Mouse (Mus musculus): Measurements from ENCODE around the gene Ncl. TPM values are rescaled to one million over a fixed set of nuclear protein-coding genes. Genes with fewer than 3 reads are reported as not detected.

Ncl gene
- polyA plus RNA-seq, 1 experiment = 286 TPM

GRCm38 (mm10) chr1:86349201-86349600 lies 10.0 kb downstream of the Ncl start:
- H3K27me3 ChIP-seq (ENCODE audit: control insufficient read depth, insufficient read depth, insufficient read length) = no peaks in the 10 kb centered on the region
- H3K79me2 ChIP-seq (ENCODE audit: control insufficient read depth, insufficient read depth) = peaks cover 38% of the 10 kb centered on the region
- H3K36me3 ChIP-seq (ENCODE audit: control insufficient read depth, insufficient read depth) = peaks cover 97% of the 10 kb centered on the region
- TF ChIP-seq MAX (IDR thresholded peaks at IDR 0.05) (no peak), FOSL1 (IDR thresholded peaks at IDR 0.05; ENCODE audit: insufficient read depth, low read length, poor library complexity, severe bottlenecking) (no peak), CEBPB (IDR thresholded peaks at IDR 0.05; ENCODE audit: low read depth) (no peak), MYOD1 (IDR thresholded peaks at IDR 0.05; ENCODE audit: control insufficient read depth, insufficient read length, low read depth) (no peak), CTCF (IDR thresholded peaks at IDR 0.05; ENCODE audit: control insufficient read depth, insufficient read depth, insufficient read length) (no peak), MYOG (IDR thresholded peaks at IDR 0.05; ENCODE audit: control insufficient read depth, extremely low read depth, insufficient read length) (no peak), USF1 (IDR thresholded peaks at IDR 0.05; ENCODE audit: low read depth) (no peak)
- no peak overlapping the region for H3K4me3 ChIP-seq (ENCODE audit: insufficient read depth, poor library complexity, severe bottlenecking)
- no peak overlapping the region for H3ac ChIP-seq (ENCODE audit: control insufficient read depth, insufficient read length, low read depth)
- peaks cover 8% of the 10 kb centered on the region for H3K79me3 ChIP-seq (ENCODE audit: low read depth)

- Histone ChIP-seq H3K27me3 (ENCODE audit: control insufficient read depth, insufficient read depth, insufficient read length) (no peaks in the 10 kb centered on the region), H3K79me2 (ENCODE audit: control insufficient read depth, insufficient read depth) (peaks cover 34% of the 10 kb centered on the region), H3K79me3 (ENCODE audit: low read depth) (peaks cover 4% of the 10 kb centered on the region), H3K4me3 (ENCODE audit: insufficient read depth, poor library complexity, severe bottlenecking) (no peak overlapping the region), H3K36me3 (ENCODE audit: control insufficient read depth, insufficient read depth) (peaks cover 96% of the 10 kb centered on the region), H3ac (ENCODE audit: control insufficient read depth, insufficient read length, low read depth) (no peak overlapping the region)
- no peak for TF ChIP-seq USF1 (IDR thresholded peaks at IDR 0.05; ENCODE audit: low read depth)
- no peak for TF ChIP-seq MAX (IDR thresholded peaks at IDR 0.05)
- no peak for TF ChIP-seq MYOG (IDR thresholded peaks at IDR 0.05; ENCODE audit: control insufficient read depth, extremely low read depth, insufficient read length)
- no peak for TF ChIP-seq CTCF (IDR thresholded peaks at IDR 0.05; ENCODE audit: control insufficient read depth, insufficient read depth, insufficient read length)
- no peak for TF ChIP-seq MYOD1 (IDR thresholded peaks at IDR 0.05; ENCODE audit: control insufficient read depth, insufficient read length, low read depth)
- TF ChIP-seq FOSL1 (IDR thresholded peaks at IDR 0.05; ENCODE audit: insufficient read depth, low read length, poor library complexity, severe bottlenecking) = no peak
- TF ChIP-seq CEBPB (IDR thresholded peaks at IDR 0.05; ENCODE audit: low read depth) = no peak
Observed at GRCm38 (mm10) chr1:86348801-86349200, 10.4 kb downstream of the Ncl start.

GRCm38 (mm10) chr1:86348083-86348482 lies 11.1 kb downstream of the Ncl start:
- peaks cover 27% of the 10 kb centered on the region for H3K79me2 ChIP-seq (ENCODE audit: control insufficient read depth, insufficient read depth)
- H3K36me3 ChIP-seq (ENCODE audit: control insufficient read depth, insufficient read depth) = peaks cover 89% of the 10 kb centered on the region
- H3K27me3 ChIP-seq (ENCODE audit: control insufficient read depth, insufficient read depth, insufficient read length) = no peaks in the 10 kb centered on the region
- peaks cover 1% of the 10 kb centered on the region for H3K79me3 ChIP-seq (ENCODE audit: low read depth)
- no peak for TF ChIP-seq CEBPB (IDR thresholded peaks at IDR 0.05; ENCODE audit: low read depth)
- TF ChIP-seq CTCF (IDR thresholded peaks at IDR 0.05; ENCODE audit: control insufficient read depth, insufficient read depth, insufficient read length) = no peak
- TF ChIP-seq MAX (IDR thresholded peaks at IDR 0.05) = no peak
- TF ChIP-seq FOSL1 (IDR thresholded peaks at IDR 0.05; ENCODE audit: insufficient read depth, low read length, poor library complexity, severe bottlenecking) = no peak
- TF ChIP-seq USF1 (IDR thresholded peaks at IDR 0.05; ENCODE audit: low read depth) = no peak
- no peak for TF ChIP-seq MYOG (IDR thresholded peaks at IDR 0.05; ENCODE audit: control insufficient read depth, extremely low read depth, insufficient read length)
- TF ChIP-seq MYOD1 (IDR thresholded peaks at IDR 0.05; ENCODE audit: control insufficient read depth, insufficient read length, low read depth) = no peak
- no peak overlapping the region for H3K4me3 ChIP-seq (ENCODE audit: insufficient read depth, poor library complexity, severe bottlenecking)
- H3ac ChIP-seq (ENCODE audit: control insufficient read depth, insufficient read length, low read depth) = no peak overlapping the region

GRCm38 (mm10) chr1:86347716-86348045 lies 11.5 kb downstream of the Ncl start:
- Histone ChIP-seq H3ac (ENCODE audit: control insufficient read depth, insufficient read length, low read depth) (no peak overlapping the region), H3K79me2 (ENCODE audit: control insufficient read depth, insufficient read depth) (peaks cover 24% of the 10 kb centered on the region), H3K4me3 (ENCODE audit: insufficient read depth, poor library complexity, severe bottlenecking) (no peak overlapping the region), H3K27me3 (ENCODE audit: control insufficient read depth, insufficient read depth, insufficient read length) (no peaks in the 10 kb centered on the region), H3K79me3 (ENCODE audit: low read depth) (no peaks in the 10 kb centered on the region), H3K36me3 (ENCODE audit: control insufficient read depth, insufficient read depth) (peaks cover 85% of the 10 kb centered on the region)
- no peak for TF ChIP-seq CEBPB (IDR thresholded peaks at IDR 0.05; ENCODE audit: low read depth)
- TF ChIP-seq FOSL1 (IDR thresholded peaks at IDR 0.05; ENCODE audit: insufficient read depth, low read length, poor library complexity, severe bottlenecking) = no peak
- no peak for TF ChIP-seq USF1 (IDR thresholded peaks at IDR 0.05; ENCODE audit: low read depth)
- no peak for TF ChIP-seq MAX (IDR thresholded peaks at IDR 0.05)
- TF ChIP-seq CTCF (IDR thresholded peaks at IDR 0.05; ENCODE audit: control insufficient read depth, insufficient read depth, insufficient read length) = no peak
- TF ChIP-seq MYOG (IDR thresholded peaks at IDR 0.05; ENCODE audit: control insufficient read depth, extremely low read depth, insufficient read length) = no peak
- TF ChIP-seq MYOD1 (IDR thresholded peaks at IDR 0.05; ENCODE audit: control insufficient read depth, insufficient read length, low read depth) = no peak

- H3K4me3 ChIP-seq (ENCODE audit: insufficient read depth, poor library complexity, severe bottlenecking) = no peak overlapping the region
- no peak for TF ChIP-seq USF1 (IDR thresholded peaks at IDR 0.05; ENCODE audit: low read depth)
- H3K79me2 ChIP-seq (ENCODE audit: control insufficient read depth, insufficient read depth) = peaks cover 18% of the 10 kb centered on the region
- no peak overlapping the region for H3ac ChIP-seq (ENCODE audit: control insufficient read depth, insufficient read length, low read depth)
- H3K27me3 ChIP-seq (ENCODE audit: control insufficient read depth, insufficient read depth, insufficient read length) = no peaks in the 10 kb centered on the region
- no peaks in the 10 kb centered on the region for H3K79me3 ChIP-seq (ENCODE audit: low read depth)
- H3K36me3 ChIP-seq (ENCODE audit: control insufficient read depth, insufficient read depth) = peaks cover 79% of the 10 kb centered on the region
Observed at GRCm38 (mm10) chr1:86346851-86347715, 12.1 kb downstream of the Ncl start.

GRCm38 (mm10) chr1:86345956-86346355 lies 13.2 kb downstream of the Ncl start:
- no peaks in the 10 kb centered on the region for H3K27me3 ChIP-seq (ENCODE audit: control insufficient read depth, insufficient read depth, insufficient read length)
- H3K36me3 ChIP-seq (ENCODE audit: control insufficient read depth, insufficient read depth) = peaks cover 68% of the 10 kb centered on the region
- H3K79me3 ChIP-seq (ENCODE audit: low read depth) = no peaks in the 10 kb centered on the region
- H3K4me3 ChIP-seq (ENCODE audit: insufficient read depth, poor library complexity, severe bottlenecking) = no peak overlapping the region
- peaks cover 7% of the 10 kb centered on the region for H3K79me2 ChIP-seq (ENCODE audit: control insufficient read depth, insufficient read depth)
- H3ac ChIP-seq (ENCODE audit: control insufficient read depth, insufficient read length, low read depth) = no peak overlapping the region
- no peak for TF ChIP-seq USF1 (IDR thresholded peaks at IDR 0.05; ENCODE audit: low read depth)
- TF ChIP-seq FOSL1 (IDR thresholded peaks at IDR 0.05; ENCODE audit: insufficient read depth, low read length, poor library complexity, severe bottlenecking) = no peak
- no peak for TF ChIP-seq MAX (IDR thresholded peaks at IDR 0.05)
